Mouse (Mus musculus): ENCODE measurements at regions not wholly inside any gene's neighbourhood (a gene's known extent, or its start where the extent isn't known, plus 50 kb on each side); places are given as distances from the start of the nearest gene placed in this dataset.

DNA sequence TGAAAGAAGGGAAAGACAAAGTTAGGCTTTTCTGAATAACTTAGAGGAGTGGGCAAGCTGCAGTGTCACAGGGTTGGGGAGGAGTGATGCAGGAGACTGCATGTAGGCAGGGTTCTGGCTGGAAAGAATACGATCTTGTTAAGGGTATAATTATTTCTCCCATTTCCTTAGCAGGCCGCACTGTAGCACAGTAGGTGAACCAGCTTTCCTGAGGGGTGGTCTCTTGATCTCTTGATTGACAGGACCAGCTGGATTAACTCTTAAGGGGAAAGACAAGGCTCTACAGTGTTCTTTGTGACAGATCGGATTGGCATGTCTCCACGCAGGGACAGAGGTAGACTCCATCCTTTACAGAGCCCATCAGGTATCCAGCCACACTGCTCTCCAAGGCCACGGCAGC lies 54.5 kb upstream of the Meis1 start:
- TF ChIP-seq ZNF384 (IDR thresholded peaks at IDR 0.05; ENCODE audit: low read depth, low read length) (no peak), HCFC1 (IDR thresholded peaks at IDR 0.05; ENCODE audit: borderline replicate concordance, insufficient read depth, low read length) (no peak), MAFK (IDR thresholded peaks at IDR 0.05; ENCODE audit: insufficient read depth, low read depth, low read length) (no peak), ZC3H11A (IDR thresholded peaks at IDR 0.05; ENCODE audit: borderline replicate concordance, low read depth, low read length) (no peak), CHD2 (IDR thresholded peaks at IDR 0.05; ENCODE audit: low read depth, low read length) (no peak)
- no peak overlapping the region for H3K4me3 ChIP-seq (ENCODE audit: insufficient read depth in 1 of 2, low read depth in 1 of 2, low read length in 2 of 2, poor library complexity in 1 of 2, severe bottlenecking in 1 of 2)
- no peaks in the 10 kb centered on the region; the same call in 1 of the 2 replicates for H3K9me3 ChIP-seq (ENCODE audit: control insufficient read depth, insufficient read depth, low read depth, low read length)
- in situ Hi-C loops (cut with MboI; ENCODE audit: low sequenced_read_pairs in 2 of 2, unreplicated experiment in 2 of 2), result no loop called here
- no peaks in the 10 kb centered on the region for H3K36me3 ChIP-seq (ENCODE audit: control insufficient read depth, insufficient read depth, low read length, poor library complexity, severe bottlenecking)
- peaks cover 7 to 10% of the 10 kb centered on the region in 2 experiments for H3K4me1 ChIP-seq (ENCODE audit: control insufficient read depth in 2 of 2, insufficient read depth in 2 of 2, low read length in 2 of 2, poor library complexity in 1 of 2)
- no peak overlapping the region for H3K27ac ChIP-seq (ENCODE audit: insufficient read depth, low read depth, low read length, poor library complexity, severe bottlenecking)
- H3K9ac ChIP-seq (ENCODE audit: insufficient read depth, low read depth, low read length, poor library complexity, severe bottlenecking), result no peak overlapping the region
- no peak for DNase-seq (ENCODE audit: low read depth, low spot score)

GRCm38 (mm10) chr11:19073887-19074564 lies 55.2 kb upstream of the Meis1 start:
- TF ChIP-seq ZC3H11A (IDR thresholded peaks at IDR 0.05; ENCODE audit: borderline replicate concordance, low read depth, low read length) (no peak), MAFK (IDR thresholded peaks at IDR 0.05; ENCODE audit: insufficient read depth, low read depth, low read length) (0 out of 2 replicates have a peak, but pooled peaks have one; percentile 34)
- 0 out of 2 replicates have a peak overlapping the region, but pooled peaks have one; percentile 38 for H3K27ac ChIP-seq (ENCODE audit: insufficient read depth, low read depth, low read length, poor library complexity, severe bottlenecking)
- H3K36me3 ChIP-seq (ENCODE audit: control insufficient read depth, insufficient read depth, low read length, poor library complexity, severe bottlenecking), result no peaks in the 10 kb centered on the region
- peak; percentile 85 for DNase-seq (ENCODE audit: low read depth, low spot score)
- peaks cover 7 to 10% of the 10 kb centered on the region in 2 experiments for H3K4me1 ChIP-seq (ENCODE audit: control insufficient read depth in 2 of 2, insufficient read depth in 2 of 2, low read length in 2 of 2, poor library complexity in 1 of 2)
- H3K9ac ChIP-seq (ENCODE audit: insufficient read depth, low read depth, low read length, poor library complexity, severe bottlenecking), result no peak overlapping the region
- no peaks in the 10 kb centered on the region; the same call in 1 of the 2 replicates for H3K9me3 ChIP-seq (ENCODE audit: control insufficient read depth, insufficient read depth, low read depth, low read length)
- H3K4me3 ChIP-seq (ENCODE audit: insufficient read depth in 1 of 2, low read depth in 1 of 2, low read length in 2 of 2, poor library complexity in 1 of 2, severe bottlenecking in 1 of 2), result no peak overlapping the region
- in situ Hi-C loops (cut with MboI; ENCODE audit: low sequenced_read_pairs in 2 of 2, unreplicated experiment in 2 of 2), result no loop called here

- in situ Hi-C loops (cut with MboI; ENCODE audit: low sequenced_read_pairs in 2 of 2, unreplicated experiment in 2 of 2), result no loop called here
- no peak for DNase-seq (ENCODE audit: low read depth, low spot score)
These were observed 72.5 kb upstream of the Meis1 start for GRCm38 (mm10) chr11:19091101-19091857.

DNA sequence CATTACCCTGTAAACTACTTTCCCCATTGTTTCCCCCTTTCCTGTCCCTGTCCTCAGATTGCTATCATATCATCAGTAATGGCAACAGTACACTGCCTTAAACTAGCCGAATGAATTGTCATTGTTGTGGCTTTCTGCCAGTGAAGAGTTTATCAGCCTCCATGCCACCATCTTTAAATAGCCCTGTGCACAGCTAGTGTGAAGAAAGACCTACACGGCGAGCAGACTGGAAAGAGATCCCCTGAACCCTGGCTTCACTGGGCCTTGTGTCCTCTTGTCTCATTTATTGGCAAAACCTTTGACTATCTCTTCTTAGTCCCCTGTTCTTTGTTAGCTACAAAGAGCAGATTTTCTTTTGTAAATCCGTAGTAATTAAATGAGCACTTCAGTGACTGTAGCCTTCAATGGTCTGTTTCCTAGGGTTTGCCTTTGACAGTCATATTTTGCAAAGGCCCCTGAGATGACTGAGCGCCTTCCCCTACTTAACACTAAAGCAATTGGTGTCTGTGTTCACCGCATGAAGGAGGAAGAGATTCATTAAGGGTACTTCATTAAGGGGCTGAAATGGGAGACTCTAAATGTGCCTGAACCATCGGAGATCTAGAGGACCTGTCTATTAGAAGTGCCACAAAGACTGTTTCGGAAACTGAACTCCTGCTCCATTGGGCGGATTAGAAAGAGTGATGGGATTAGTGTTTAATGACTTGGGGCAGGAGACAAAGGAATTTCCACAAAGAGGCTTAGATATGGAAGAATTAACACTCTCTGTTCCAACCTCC lies 74.4 kb upstream of the Meis1 start:
- H3K4me3 ChIP-seq (ENCODE audit: insufficient read depth in 1 of 2, low read depth in 1 of 2, low read length in 2 of 2, poor library complexity in 1 of 2, severe bottlenecking in 1 of 2), result no peak overlapping the region
- in situ Hi-C loops (cut with MboI; ENCODE audit: low sequenced_read_pairs in 2 of 2, unreplicated experiment in 2 of 2), result no loop called here
- no peak overlapping the region for H3K27ac ChIP-seq (ENCODE audit: insufficient read depth, low read depth, low read length, poor library complexity, severe bottlenecking)
- H3K4me1 ChIP-seq (ENCODE audit: control insufficient read depth in 2 of 2, insufficient read depth in 2 of 2, low read length in 2 of 2, poor library complexity in 1 of 2), result no peaks in the 10 kb centered on the region
- no peak overlapping the region for H3K9ac ChIP-seq (ENCODE audit: insufficient read depth, low read depth, low read length, poor library complexity, severe bottlenecking)
- H3K9me3 ChIP-seq (ENCODE audit: control insufficient read depth, insufficient read depth, low read depth, low read length), result no peaks in the 10 kb centered on the region
- no peaks in the 10 kb centered on the region for H3K36me3 ChIP-seq (ENCODE audit: control insufficient read depth, insufficient read depth, low read length, poor library complexity, severe bottlenecking)
- DNase-seq (ENCODE audit: low read depth, low spot score), result no peak
- no peak for TF ChIP-seq ZC3H11A (IDR thresholded peaks at IDR 0.05; ENCODE audit: borderline replicate concordance, low read depth, low read length)
- no peak for TF ChIP-seq HCFC1 (IDR thresholded peaks at IDR 0.05; ENCODE audit: borderline replicate concordance, insufficient read depth, low read length)
- TF ChIP-seq CHD2 (IDR thresholded peaks at IDR 0.05; ENCODE audit: low read depth, low read length), result no peak

More at GRCm38 (mm10) chr11:19091101-19091857, 72.5 kb upstream of the Meis1 start:
- Histone ChIP-seq H3K4me1 (ENCODE audit: control insufficient read depth in 2 of 2, insufficient read depth in 2 of 2, low read length in 2 of 2, poor library complexity in 1 of 2) (no peaks in the 10 kb centered on the region), H3K36me3 (ENCODE audit: control insufficient read depth, insufficient read depth, low read length, poor library complexity, severe bottlenecking) (no peaks in the 10 kb centered on the region), H3K27ac (ENCODE audit: insufficient read depth, low read depth, low read length, poor library complexity, severe bottlenecking) (no peak overlapping the region), H3K9ac (ENCODE audit: insufficient read depth, low read depth, low read length, poor library complexity, severe bottlenecking) (no peak overlapping the region), H3K4me3 (ENCODE audit: insufficient read depth in 1 of 2, low read depth in 1 of 2, low read length in 2 of 2, poor library complexity in 1 of 2, severe bottlenecking in 1 of 2) (no peak overlapping the region), H3K9me3 (ENCODE audit: control insufficient read depth, insufficient read depth, low read depth, low read length) (no peaks in the 10 kb centered on the region)
- no peak for TF ChIP-seq HCFC1 (IDR thresholded peaks at IDR 0.05; ENCODE audit: borderline replicate concordance, insufficient read depth, low read length)
- no peak for TF ChIP-seq ZC3H11A (IDR thresholded peaks at IDR 0.05; ENCODE audit: borderline replicate concordance, low read depth, low read length)
- no peak for TF ChIP-seq MAFK (IDR thresholded peaks at IDR 0.05; ENCODE audit: insufficient read depth, low read depth, low read length)
- TF ChIP-seq ZNF384 (IDR thresholded peaks at IDR 0.05; ENCODE audit: low read depth, low read length), result no peak
- TF ChIP-seq CHD2 (IDR thresholded peaks at IDR 0.05; ENCODE audit: low read depth, low read length), result no peak

Measured in ES-E14 (cell line).